Mouse (Mus musculus): Measurements from ENCODE around the gene Arid5b. TPM values are rescaled to one million over a fixed set of nuclear protein-coding genes. Genes with fewer than 3 reads are reported as not detected.

The Arid5b gene
- polyA plus RNA-seq, 2 experiments, result 1.3 to 3.3 TPM

DNA sequence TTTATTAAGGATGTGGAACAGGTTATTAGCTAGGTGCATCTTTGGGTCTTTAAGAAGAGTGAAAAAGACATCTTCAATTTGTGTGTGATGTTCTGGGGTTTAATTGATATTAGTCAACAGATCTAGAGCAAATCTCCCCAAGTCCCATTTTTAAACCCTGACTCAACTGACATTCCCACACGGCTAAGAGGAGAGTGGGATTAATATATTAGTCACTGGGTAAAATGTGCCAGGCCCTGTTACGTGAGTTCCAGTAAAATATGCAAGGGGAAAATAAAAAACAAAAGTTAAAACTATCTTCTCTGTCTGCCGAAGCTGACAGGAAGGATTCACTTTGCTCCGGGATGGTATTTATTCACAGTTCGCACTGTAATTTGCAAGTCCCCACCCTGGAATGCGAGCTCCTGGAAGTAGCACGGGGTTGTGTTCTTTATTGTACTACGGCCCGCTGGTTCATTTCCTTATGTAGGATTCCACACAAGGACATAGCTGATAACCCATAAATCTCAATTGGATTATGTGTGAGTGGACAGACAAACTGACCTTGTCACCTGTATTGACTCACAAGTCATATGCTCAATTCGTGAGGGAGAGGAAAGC, 121.8 kb downstream of the Arid5b start:
- H3K36me3 ChIP-seq (replicated peaks; ENCODE audit: control insufficient read depth, insufficient read depth, low read depth), result no peaks in the 10 kb centered on the region
- no peaks in the 10 kb centered on the region for H3K27me3 ChIP-seq (ENCODE audit: control insufficient read depth, insufficient read depth, low read length)
- WGBS (ENCODE audit: insufficient replicate concordance), result 79% methylated on average over 10 of the region's 10 CpGs
- H3K4me3 ChIP-seq (ENCODE audit: insufficient read depth in 1 of 2, low read depth in 2 of 2, low read length in 2 of 2), result peak overlapping the region; percentile 51 to 57
- peak overlapping the region; percentile 78 for H3K9ac ChIP-seq (replicated peaks)
- ATAC-seq (ENCODE audit: insufficient read depth), result no peak
- DNase-seq (ENCODE audit: low read depth in 3 of 3, low spot score in 3 of 3), result no peak
- peak overlapping the region; percentile 83 for H3K4me2 ChIP-seq (ENCODE audit: low read depth)
- H3K4me1 ChIP-seq (replicated peaks; ENCODE audit: control insufficient read depth in 2 of 2, insufficient read depth in 2 of 2, low read length in 1 of 2), result peaks cover 58 to 62% of the 10 kb centered on the region in 2 experiments
- TF ChIP-seq EP300 (IDR thresholded peaks at IDR 0.05; ENCODE audit: low read depth), result no peak
- no peaks in the 10 kb centered on the region for H3K9me3 ChIP-seq (ENCODE audit: control insufficient read depth, low read length)
- H3K27ac ChIP-seq, result peak overlapping the region; percentile 90

DNA sequence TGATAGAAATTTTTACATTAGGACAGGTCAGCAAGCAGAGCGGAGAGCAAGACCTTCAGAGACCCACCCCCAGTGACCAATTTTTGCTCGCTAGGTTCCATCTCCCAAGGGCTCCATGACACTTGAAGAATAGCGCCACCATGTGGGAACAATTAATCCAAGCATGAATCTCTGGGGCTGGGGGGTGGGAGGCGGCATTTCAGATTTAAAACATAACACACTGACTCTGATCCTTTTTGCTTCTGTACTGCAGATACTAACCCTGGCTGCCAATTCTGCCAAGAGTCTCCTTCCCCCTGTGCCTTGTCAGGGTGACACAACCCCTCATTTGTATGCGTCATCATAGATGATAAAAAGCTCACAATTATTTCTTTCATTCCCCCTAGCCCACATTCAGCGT, 122.4 kb downstream of the Arid5b start:
- ATAC-seq (ENCODE audit: insufficient read depth) (peak; percentile 54), DNase-seq (ENCODE audit: low read depth in 3 of 3, low spot score in 3 of 3) (peak; percentile 49 to 52 (median 51))
- TF ChIP-seq CTCF (IDR thresholded peaks at IDR 0.05; ENCODE audit: low read depth) (peak; percentile 65), EP300 (IDR thresholded peaks at IDR 0.05; ENCODE audit: low read depth) (no peak)
- peak overlapping the region; percentile 78 for H3K9ac ChIP-seq (replicated peaks)
- peak overlapping the region; percentile 83 for H3K4me2 ChIP-seq (ENCODE audit: low read depth)
- peaks cover 58 to 62% of the 10 kb centered on the region in 2 experiments for H3K4me1 ChIP-seq (replicated peaks; ENCODE audit: control insufficient read depth in 2 of 2, insufficient read depth in 2 of 2, low read length in 1 of 2)
- H3K27me3 ChIP-seq (ENCODE audit: control insufficient read depth, insufficient read depth, low read length), result no peaks in the 10 kb centered on the region
- 61% methylated on average over 6 of the region's 6 CpGs for WGBS (ENCODE audit: insufficient replicate concordance)
- H3K4me3 ChIP-seq (ENCODE audit: insufficient read depth in 1 of 2, low read depth in 2 of 2, low read length in 2 of 2), result peak overlapping the region; percentile 57 to 58
- H3K36me3 ChIP-seq (replicated peaks; ENCODE audit: control insufficient read depth, insufficient read depth, low read depth), result no peaks in the 10 kb centered on the region
- peak overlapping the region; percentile 90 for H3K27ac ChIP-seq
- H3K9me3 ChIP-seq (ENCODE audit: control insufficient read depth, low read length), result no peaks in the 10 kb centered on the region

DNA sequence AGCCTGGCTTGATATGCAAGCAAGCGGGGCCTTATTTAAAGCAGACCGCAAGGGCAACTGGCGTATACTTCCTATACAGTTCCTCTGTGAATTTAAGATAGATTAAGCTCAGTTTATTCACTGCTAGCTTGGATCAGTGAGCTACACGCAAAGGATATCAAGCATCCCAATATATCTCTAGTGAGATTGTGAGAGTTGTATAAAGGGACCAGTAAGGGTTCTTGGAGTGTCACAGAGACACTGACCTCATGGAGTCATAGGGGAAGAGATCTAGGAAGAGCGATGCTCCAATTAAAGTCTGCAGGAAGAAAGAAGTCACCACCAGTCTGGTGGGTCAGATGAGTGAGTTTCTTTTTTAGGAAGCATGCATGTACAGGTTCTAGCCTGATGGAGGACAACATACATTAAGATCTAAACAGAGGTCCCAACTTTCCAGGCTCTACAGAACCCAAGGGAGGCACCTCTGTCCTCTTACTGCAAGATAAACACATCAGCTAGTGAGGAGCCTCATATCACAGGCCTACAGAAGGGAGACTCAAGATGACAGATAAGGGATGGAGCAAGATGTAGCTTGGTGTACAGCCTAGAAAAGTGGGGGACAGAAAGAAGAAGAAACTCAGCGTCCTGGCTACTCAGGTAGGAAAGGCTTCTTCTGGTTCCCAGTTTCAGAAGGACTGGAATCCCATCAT, 123.0 kb downstream of the Arid5b start:
- peak; percentile 99 for ATAC-seq (ENCODE audit: insufficient read depth)
- WGBS (ENCODE audit: insufficient replicate concordance), result 42% methylated on average over 6 of the region's 6 CpGs

DNA sequence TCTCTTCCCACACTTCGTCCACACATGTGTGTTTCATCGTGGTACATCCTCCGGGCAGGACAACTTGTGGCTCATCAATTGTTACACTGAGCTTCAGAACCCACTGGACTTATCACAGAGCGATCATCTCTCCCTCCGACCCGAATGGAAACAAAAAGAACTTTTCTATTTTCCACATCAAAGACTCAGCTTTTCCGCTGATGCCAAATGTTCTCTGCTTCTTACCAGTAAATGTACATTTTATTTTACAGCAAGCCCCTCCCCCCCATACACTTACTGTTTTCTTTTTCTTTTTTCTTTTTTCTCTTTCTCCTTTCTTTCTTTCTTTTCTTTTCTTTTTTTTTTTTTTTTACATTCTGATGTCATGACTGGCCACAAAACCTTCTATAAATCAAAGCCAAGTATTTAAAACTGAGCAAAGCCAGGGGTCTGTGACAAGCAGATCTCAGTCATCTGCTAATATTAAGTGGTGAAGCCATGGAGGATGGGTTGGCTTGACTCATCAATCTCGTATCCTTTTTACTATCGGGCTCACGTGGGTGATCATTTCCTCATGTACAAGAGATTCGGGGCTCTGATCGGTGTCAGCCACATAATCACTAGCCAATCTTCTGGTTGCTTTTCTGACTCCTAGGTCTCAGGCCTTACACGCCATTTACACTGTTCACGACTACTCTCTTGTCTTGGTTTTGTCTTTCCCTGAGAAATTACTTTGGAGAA, 124.3 kb downstream of the Arid5b start:
- Histone ChIP-seq H3K36me3 (replicated peaks; ENCODE audit: control insufficient read depth, insufficient read depth, low read depth) (no peaks in the 10 kb centered on the region), H3K27ac (peak overlapping the region; percentile 90), H3K27me3 (ENCODE audit: control insufficient read depth, insufficient read depth, low read length) (no peaks in the 10 kb centered on the region), H3K9me3 (ENCODE audit: control insufficient read depth, low read length) (no peaks in the 10 kb centered on the region), H3K4me1 (replicated peaks; ENCODE audit: control insufficient read depth in 2 of 2, insufficient read depth in 2 of 2, low read length in 1 of 2) (peaks cover 49 to 50% of the 10 kb centered on the region in 2 experiments), H3K4me3 (ENCODE audit: insufficient read depth in 1 of 2, low read depth in 2 of 2, low read length in 2 of 2) (no peak overlapping the region), H3K4me2 (ENCODE audit: low read depth) (no peak overlapping the region), H3K9ac (replicated peaks) (no peak overlapping the region)
- TF ChIP-seq CTCF (IDR thresholded peaks at IDR 0.05; ENCODE audit: low read depth), result no peak
- TF ChIP-seq EP300 (IDR thresholded peaks at IDR 0.05; ENCODE audit: low read depth), result no peak
- DNase-seq (ENCODE audit: low read depth in 3 of 3, low spot score in 3 of 3), result no peak
- WGBS (ENCODE audit: insufficient replicate concordance), result 83% methylated on average over 14 of the region's 14 CpGs
- no peak for ATAC-seq (ENCODE audit: insufficient read depth)

More for the DNA sequence above, 123.0 kb downstream of the Arid5b start:
- H3K4me2 ChIP-seq (ENCODE audit: low read depth), result peak overlapping the region; percentile 83
- no peaks in the 10 kb centered on the region for H3K9me3 ChIP-seq (ENCODE audit: control insufficient read depth, low read length)
- no peaks in the 10 kb centered on the region for H3K27me3 ChIP-seq (ENCODE audit: control insufficient read depth, insufficient read depth, low read length)
- H3K27ac ChIP-seq, result peak overlapping the region; percentile 90
- H3K4me1 ChIP-seq (replicated peaks; ENCODE audit: control insufficient read depth in 2 of 2, insufficient read depth in 2 of 2, low read length in 1 of 2), result peaks cover 58 to 62% of the 10 kb centered on the region in 2 experiments
- H3K4me3 ChIP-seq (ENCODE audit: insufficient read depth in 1 of 2, low read depth in 2 of 2, low read length in 2 of 2), result peak overlapping the region; percentile 57 to 58
- TF ChIP-seq EP300 (IDR thresholded peaks at IDR 0.05; ENCODE audit: low read depth) (peak; percentile 97), CTCF (IDR thresholded peaks at IDR 0.05; ENCODE audit: low read depth) (no peak)
- H3K9ac ChIP-seq (replicated peaks), result peak overlapping the region; percentile 78
- peak; percentile 78 to 91 (median 85) for DNase-seq (ENCODE audit: low read depth in 3 of 3, low spot score in 3 of 3)
- H3K36me3 ChIP-seq (replicated peaks; ENCODE audit: control insufficient read depth, insufficient read depth, low read depth), result no peaks in the 10 kb centered on the region

Measured in liver, embryonic 14.5 days (tissue).